Mouse (Mus musculus): Measurements from ENCODE around the gene Rpl9. TPM values are rescaled to one million over a fixed set of nuclear protein-coding genes. Genes with fewer than 3 reads are reported as not detected.

Rpl9 gene
- polyA plus RNA-seq (2015; fragmentation: Nextera tagmentation; extraction: Ambion mirVana): 991 and 1,022 TPM in 2 replicates

- Histone ChIP-seq H3K27ac (peak within 1 kb of the TSS; percentile 76), H3K4me1 (peaks cover 19% of the 10 kb centered on the region), H3K9ac (peak within 1 kb of the TSS; percentile 98), H3K36me3 (peaks cover 44% of the 10 kb centered on the region), H3K4me2 (peak within 1 kb of the TSS; percentile 82), H3K27me3 (no peaks in the 10 kb centered on the region), H3K4me3 (peak within 1 kb of the TSS; percentile 87), H3K9me3 (no peaks in the 10 kb centered on the region)
- peak; percentile 97 for ATAC-seq (ENCODE audit: borderline replicate concordance, extremely low read depth, low FRiP score, low TSS enrichment)
- under 1% methylated on average over 83 of the region's 83 CpGs for WGBS
Observed at GRCm38 (mm10) chr5:65390648-65391644, at the start of gene Rpl9, which contains the start of gene Lias. Gene Rpl9 (minus strand): TSS chr5:65391444. Gene Lias (plus strand): TSS chr5:65391497.

GRCm38 (mm10) chr5:65438041-65438440, 46.8 kb upstream of the Rpl9 start:
- no peak overlapping the region for H3K27ac ChIP-seq
- no peak overlapping the region for H3K4me3 ChIP-seq
- H3K9me3 ChIP-seq: no peaks in the 10 kb centered on the region
- no peak for ATAC-seq (ENCODE audit: borderline replicate concordance, extremely low read depth, low FRiP score, low TSS enrichment)
- no peaks in the 10 kb centered on the region for H3K27me3 ChIP-seq
- H3K36me3 ChIP-seq: no peaks in the 10 kb centered on the region
- H3K4me1 ChIP-seq: peaks cover 13% of the 10 kb centered on the region
- H3K4me2 ChIP-seq: no peak overlapping the region
- no peak overlapping the region for H3K9ac ChIP-seq

- Histone ChIP-seq H3K4me2 (peak within 1 kb of the TSS; percentile 81), H3K4me3 (peak within 1 kb of the TSS; percentile 85), H3K27ac (peak within 1 kb of the TSS; percentile 94), H3K9ac (peak within 1 kb of the TSS; percentile 85), H3K36me3 (no peaks in the 10 kb centered on the region), H3K27me3 (no peaks in the 10 kb centered on the region), H3K4me1 (peaks cover 13% of the 10 kb centered on the region), H3K9me3 (no peaks in the 10 kb centered on the region)
- WGBS: under 1% methylated on average over 51 of the region's 51 CpGs
- ATAC-seq (ENCODE audit: borderline replicate concordance, extremely low read depth, low FRiP score, low TSS enrichment): peak; percentile 99
Observed at GRCm38 (mm10) chr5:65435806-65436561, 44.7 kb upstream of the Rpl9 start, which contains the start of gene Ugdh. Gene Ugdh (minus strand): TSS chr5:65435949.

GRCm38 (mm10) chr5:65435363-65435805, 44.1 kb upstream of the Rpl9 start:
- Histone ChIP-seq H3K9ac (peak overlapping the region; percentile 85), H3K36me3 (no peaks in the 10 kb centered on the region), H3K4me2 (peak overlapping the region; percentile 81), H3K4me3 (peak overlapping the region; percentile 85), H3K4me1 (peaks cover 13% of the 10 kb centered on the region), H3K27ac (peak overlapping the region; percentile 90), H3K9me3 (no peaks in the 10 kb centered on the region), H3K27me3 (no peaks in the 10 kb centered on the region)
- WGBS: under 1% methylated on average over 43 of the region's 47 CpGs
- ATAC-seq (ENCODE audit: borderline replicate concordance, extremely low read depth, low FRiP score, low TSS enrichment): no peak; the same call in 1 of the 2 replicates

GRCm38 (mm10) chr5:65434471-65435362, 43.5 kb upstream of the Rpl9 start:
- peak overlapping the region; percentile 90 for H3K27ac ChIP-seq
- H3K4me1 ChIP-seq: peaks cover 13% of the 10 kb centered on the region
- WGBS: 3% methylated on average over 15 of the region's 15 CpGs
- no peaks in the 10 kb centered on the region for H3K36me3 ChIP-seq
- H3K9me3 ChIP-seq: no peaks in the 10 kb centered on the region
- peak overlapping the region; percentile 85 for H3K4me3 ChIP-seq
- ATAC-seq (ENCODE audit: borderline replicate concordance, extremely low read depth, low FRiP score, low TSS enrichment): no peak
- H3K27me3 ChIP-seq: no peaks in the 10 kb centered on the region
- peak overlapping the region; percentile 81 for H3K4me2 ChIP-seq
- H3K9ac ChIP-seq: peak overlapping the region; percentile 85

- Histone ChIP-seq H3K4me1 (peaks cover 6% of the 10 kb centered on the region; the same call in 1 of the 2 replicates), H3K9me3 (no peaks in the 10 kb centered on the region), H3K4me3 (no peak overlapping the region), H3K36me3 (peaks cover 16% of the 10 kb centered on the region), H3K27me3 (no peaks in the 10 kb centered on the region), H3K27ac (no peak overlapping the region), H3K9ac (no peak overlapping the region), H3K4me2 (no peak overlapping the region)
- ATAC-seq (ENCODE audit: borderline replicate concordance, extremely low read depth, low FRiP score, low TSS enrichment): no peak
- WGBS: 78% methylated on average over 5 of the region's 5 CpGs
Observed at GRCm38 (mm10) chr5:65429441-65429840, 38.2 kb upstream of the Rpl9 start.

GRCm38 (mm10) chr5:65428321-65428720, 37.1 kb upstream of the Rpl9 start:
- no peak for ATAC-seq (ENCODE audit: borderline replicate concordance, extremely low read depth, low FRiP score, low TSS enrichment)
- H3K9me3 ChIP-seq: no peaks in the 10 kb centered on the region
- H3K36me3 ChIP-seq: peaks cover 24% of the 10 kb centered on the region
- H3K4me3 ChIP-seq: no peak overlapping the region
- no peak overlapping the region for H3K4me2 ChIP-seq
- no peak overlapping the region for H3K27ac ChIP-seq
- WGBS: 54% methylated on average over 4 of the region's 4 CpGs
- no peak overlapping the region for H3K9ac ChIP-seq
- H3K4me1 ChIP-seq: no peaks in the 10 kb centered on the region
- no peaks in the 10 kb centered on the region for H3K27me3 ChIP-seq

GRCm38 (mm10) chr5:65425251-65425650, 34.0 kb upstream of the Rpl9 start:
- Histone ChIP-seq H3K4me2 (no peak overlapping the region), H3K4me1 (no peaks in the 10 kb centered on the region), H3K9me3 (no peaks in the 10 kb centered on the region), H3K4me3 (no peak overlapping the region), H3K36me3 (peaks cover 51% of the 10 kb centered on the region), H3K9ac (no peak overlapping the region), H3K27ac (no peak overlapping the region), H3K27me3 (no peaks in the 10 kb centered on the region)
- ATAC-seq (ENCODE audit: borderline replicate concordance, extremely low read depth, low FRiP score, low TSS enrichment): no peak
- 81% methylated on average over 5 of the region's 5 CpGs for WGBS

- Histone ChIP-seq H3K9me3 (no peaks in the 10 kb centered on the region), H3K4me1 (no peaks in the 10 kb centered on the region), H3K4me2 (no peak overlapping the region), H3K36me3 (peaks cover 51% of the 10 kb centered on the region), H3K9ac (no peak overlapping the region), H3K27me3 (no peaks in the 10 kb centered on the region), H3K4me3 (no peak overlapping the region), H3K27ac (no peak overlapping the region)
- WGBS: 73% methylated on average over 6 of the region's 6 CpGs
- ATAC-seq (ENCODE audit: borderline replicate concordance, extremely low read depth, low FRiP score, low TSS enrichment): no peak
Observed at GRCm38 (mm10) chr5:65424215-65424614, 33.0 kb upstream of the Rpl9 start.

- ATAC-seq (ENCODE audit: borderline replicate concordance, extremely low read depth, low FRiP score, low TSS enrichment): no peak
- no peaks in the 10 kb centered on the region for H3K9me3 ChIP-seq
- peaks cover 56% of the 10 kb centered on the region for H3K36me3 ChIP-seq
- 90% methylated on average over 8 of the region's 8 CpGs for whole genome bisulfite sequencing
- no peak overlapping the region for H3K4me2 ChIP-seq
- no peak overlapping the region for H3K9ac ChIP-seq
- H3K27me3 ChIP-seq: no peaks in the 10 kb centered on the region
- no peak overlapping the region for H3K27ac ChIP-seq
- H3K4me3 ChIP-seq: no peak overlapping the region
- no peaks in the 10 kb centered on the region for H3K4me1 ChIP-seq
Observed at GRCm38 (mm10) chr5:65422803-65423202, 31.6 kb upstream of the Rpl9 start.

- H3K9ac ChIP-seq: no peak overlapping the region
- no peak overlapping the region for H3K4me3 ChIP-seq
- no peaks in the 10 kb centered on the region for H3K27me3 ChIP-seq
- no peaks in the 10 kb centered on the region for H3K9me3 ChIP-seq
- no peak for ATAC-seq (ENCODE audit: borderline replicate concordance, extremely low read depth, low FRiP score, low TSS enrichment)
- H3K27ac ChIP-seq: no peak overlapping the region
- peaks cover 55% of the 10 kb centered on the region for H3K36me3 ChIP-seq
- H3K4me2 ChIP-seq: no peak overlapping the region
- whole genome bisulfite sequencing: 79% methylated on average over 6 of the region's 6 CpGs
- peaks cover 5% of the 10 kb centered on the region for H3K4me1 ChIP-seq
Observed at GRCm38 (mm10) chr5:65420822-65421221, 29.6 kb upstream of the Rpl9 start.
